Mouse (Mus musculus) heart, embryonic 11.5 days (tissue): ENCODE measurements at regions not wholly inside any gene's neighbourhood (a gene's known extent, or its start where the extent isn't known, plus 50 kb on each side); places are given as distances from the start of the nearest gene placed in this dataset.

Experiments
- ATAC-seq: fragments of 200-750 bp; cut with Nextera tagmentation; replicated peaks from 2 replicates; pipeline ENCODE4 v1.8.0; 2017; ENCODE audit warnings: moderate library complexity; ENCODE audit not compliant: insufficient number of reproducible peaks, low FRiP score, low TSS enrichment
- H3K27ac ChIP-seq: fragments of 300-500 bp; sonication (generic); 2 replicates; pipeline ENCODE4 v1.5.1; 2014; ENCODE audit warnings: mild to moderate bottlenecking, low read depth, low read length
- H3K27me3 ChIP-seq: fragments of 300-500 bp; sonication (generic); 2 replicates; pipeline ENCODE4 v1.6.1; 2014; ENCODE audit warnings: mild to moderate bottlenecking, low read length, mixed read lengths; ENCODE audit not compliant: control insufficient read depth, insufficient read depth
- H3K36me3 ChIP-seq: fragments of 300-500 bp; sonication (generic); 2 replicates; pipeline ENCODE4 v1.6.1; 2014; ENCODE audit warnings: mild to moderate bottlenecking, low read length, moderate library complexity, mixed read lengths; ENCODE audit not compliant: control insufficient read depth, insufficient read depth
- H3K4me1 ChIP-seq: fragments of 300-500 bp; sonication (generic); 2 replicates; pipeline ENCODE4 v1.6.1; 2014; ENCODE audit warnings: low read length; ENCODE audit not compliant: control insufficient read depth, insufficient read depth
- H3K4me2 ChIP-seq: fragments of 300-500 bp; sonication (generic); 2 replicates; pipeline ENCODE4 v1.6.1; 2014; ENCODE audit warnings: mild to moderate bottlenecking, moderate library complexity
- H3K4me3 ChIP-seq: fragments of 300-500 bp; sonication (generic); 2 replicates; pipeline ENCODE4 v1.5.1; 2014; ENCODE audit warnings: low read depth, low read length
- H3K9ac ChIP-seq: fragments of 300-500 bp; sonication (generic); 2 replicates; pipeline ENCODE4 v1.6.1; 2014; ENCODE audit warnings: mild to moderate bottlenecking, low read depth, low read length, moderate library complexity
- H3K9me3 ChIP-seq: fragments of 300-500 bp; sonication (generic); replicated peaks from 2 replicates; pipeline ENCODE4 v1.6.1; 2016; ENCODE audit warnings: low read length; ENCODE audit not compliant: control insufficient read depth
- WGBS: fragments of 180-500 bp; shearing (Covaris S2); extraction: QIAGEN DNeasy Blood & Tissue Kit; methylation state at CpG from one replicate; pipeline ENCODE4 v1.1.7; 2014; ENCODE audit not compliant: insufficient replicate concordance; 5-methylcytosine and 5-hydroxymethylcytosine counted together

GRCm38 (mm10) chr10:43758124-43759025, 143.2 kb downstream of the Qrsl1 start:
- Histone ChIP-seq H3K4me1 (0 out of 2 replicates have a peak, but pooled peaks cover 2% of the 10 kb centered on the region), H3K27me3 (no peaks in the 10 kb centered on the region), H3K4me3 (no peak overlapping the region), H3K9me3 (no peaks in the 10 kb centered on the region), H3K9ac (no peak overlapping the region), H3K27ac (no peak overlapping the region), H3K36me3 (no peaks in the 10 kb centered on the region), H3K4me2 (no peak overlapping the region)
- no peak for ATAC-seq
- WGBS = 82% methylated on average over 9 of the region's 10 CpGs

- Histone ChIP-seq H3K4me2 (no peak overlapping the region), H3K9me3 (no peaks in the 10 kb centered on the region), H3K36me3 (no peaks in the 10 kb centered on the region), H3K27ac (no peak overlapping the region), H3K9ac (no peak overlapping the region), H3K4me1 (0 out of 2 replicates have a peak, but pooled peaks cover 2% of the 10 kb centered on the region), H3K27me3 (no peaks in the 10 kb centered on the region), H3K4me3 (no peak overlapping the region)
- ATAC-seq = no peak
- 68% methylated on average over 14 of the region's 14 CpGs for WGBS
These were observed 142.2 kb downstream of the Qrsl1 start for GRCm38 (mm10) chr10:43759186-43759905.

- H3K27me3 ChIP-seq = no peaks in the 10 kb centered on the region
- no peak overlapping the region for H3K4me2 ChIP-seq
- no peak overlapping the region for H3K4me3 ChIP-seq
- no peaks in the 10 kb centered on the region for H3K36me3 ChIP-seq
- no peak for ATAC-seq
- H3K27ac ChIP-seq = no peak overlapping the region
- H3K9me3 ChIP-seq = no peaks in the 10 kb centered on the region
- 0 out of 2 replicates have a peak, but pooled peaks cover 2% of the 10 kb centered on the region for H3K4me1 ChIP-seq
- WGBS = 65% methylated on average over 5 of the region's 5 CpGs
- H3K9ac ChIP-seq = no peak overlapping the region
These were observed 141.7 kb downstream of the Qrsl1 start for GRCm38 (mm10) chr10:43759906-43760281.

- Histone ChIP-seq H3K4me3 (no peak overlapping the region), H3K9me3 (no peaks in the 10 kb centered on the region), H3K9ac (no peak overlapping the region), H3K27ac (no peak overlapping the region), H3K36me3 (no peaks in the 10 kb centered on the region), H3K4me1 (0 out of 2 replicates have a peak, but pooled peaks cover 2% of the 10 kb centered on the region), H3K27me3 (no peaks in the 10 kb centered on the region), H3K4me2 (no peak overlapping the region)
- WGBS = 60% methylated on average over 6 of the region's 6 CpGs
- ATAC-seq = no peak
These were observed 139.5 kb downstream of the Qrsl1 start for GRCm38 (mm10) chr10:43761979-43762570.

GRCm38 (mm10) chr10:43764581-43764980, 137.0 kb downstream of the Qrsl1 start:
- WGBS = 88% methylated on average over 3 of the region's 3 CpGs
- Histone ChIP-seq H3K9ac (no peak overlapping the region), H3K4me3 (no peak overlapping the region), H3K9me3 (no peaks in the 10 kb centered on the region), H3K4me2 (no peak overlapping the region), H3K4me1 (no peaks in the 10 kb centered on the region), H3K27ac (no peak overlapping the region), H3K36me3 (no peaks in the 10 kb centered on the region), H3K27me3 (no peaks in the 10 kb centered on the region)
- ATAC-seq = no peak

DNA sequence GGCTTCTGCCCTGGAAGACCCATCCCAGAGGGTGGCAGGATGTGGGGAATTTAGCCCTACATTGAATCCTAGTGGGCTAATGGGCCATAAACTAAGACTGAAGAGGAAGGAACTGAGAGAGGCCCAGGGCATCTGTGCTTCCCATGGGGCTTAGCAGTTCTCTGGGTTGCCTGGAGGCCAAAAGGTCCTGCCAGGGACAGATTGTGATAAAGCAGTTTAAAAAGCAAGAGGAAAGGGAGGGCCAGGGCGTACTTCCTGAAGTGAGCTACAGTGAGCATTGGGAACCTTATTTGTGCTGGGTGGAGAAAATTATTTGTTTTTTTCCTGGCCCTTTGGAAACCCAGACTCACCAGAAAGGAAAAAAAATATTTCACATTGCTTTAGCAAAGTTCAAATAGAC, 136.3 kb downstream of the Qrsl1 start:
- no peak overlapping the region for H3K4me2 ChIP-seq
- no peak overlapping the region for H3K4me3 ChIP-seq
- no peak overlapping the region for H3K27ac ChIP-seq
- no peak for ATAC-seq
- 85% methylated on average over 1 of the region's 1 CpGs for WGBS
- H3K4me1 ChIP-seq = no peaks in the 10 kb centered on the region
- no peaks in the 10 kb centered on the region for H3K9me3 ChIP-seq
- H3K9ac ChIP-seq = no peak overlapping the region
- H3K36me3 ChIP-seq = no peaks in the 10 kb centered on the region
- no peaks in the 10 kb centered on the region for H3K27me3 ChIP-seq

- Histone ChIP-seq H3K27me3 (no peaks in the 10 kb centered on the region), H3K4me3 (no peak overlapping the region), H3K27ac (no peak overlapping the region), H3K4me2 (no peak overlapping the region), H3K4me1 (no peaks in the 10 kb centered on the region), H3K9me3 (no peaks in the 10 kb centered on the region), H3K36me3 (no peaks in the 10 kb centered on the region), H3K9ac (no peak overlapping the region)
- no peak; the same call in 1 of the 2 replicates for ATAC-seq
- 65% methylated on average over 11 of the region's 11 CpGs for WGBS
These were observed 135.6 kb downstream of the Qrsl1 start for GRCm38 (mm10) chr10:43765829-43766486.

GRCm38 (mm10) chr10:43767961-43768726, 133.4 kb downstream of the Qrsl1 start:
- no peaks in the 10 kb centered on the region for H3K9me3 ChIP-seq
- no peak overlapping the region for H3K27ac ChIP-seq
- H3K36me3 ChIP-seq = no peaks in the 10 kb centered on the region
- no peak for ATAC-seq
- no peak overlapping the region for H3K4me2 ChIP-seq
- no peak overlapping the region for H3K9ac ChIP-seq
- H3K4me1 ChIP-seq = no peaks in the 10 kb centered on the region
- no peak overlapping the region for H3K4me3 ChIP-seq
- H3K27me3 ChIP-seq = no peaks in the 10 kb centered on the region
- WGBS = 67% methylated on average over 16 of the region's 16 CpGs
